Mouse (Mus musculus): ENCODE measurements at regions not wholly inside any gene's neighbourhood (a gene's known extent, or its start where the extent isn't known, plus 50 kb on each side); places are given as distances from the start of the nearest gene placed in this dataset.

- Histone ChIP-seq H3K4me2 (replicated peaks; ENCODE audit: low read depth, low read length) (no peak overlapping the region), H3K9me3 (ENCODE audit: control insufficient read depth, low read depth, low read length) (no peaks in the 10 kb centered on the region), H3K4me1 (ENCODE audit: control insufficient read depth, insufficient read depth, low read length) (no peaks in the 10 kb centered on the region), H3K27ac (ENCODE audit: low read length) (no peak overlapping the region), H3K4me3 (ENCODE audit: low read depth, low read length) (no peak overlapping the region), H3K36me3 (ENCODE audit: control insufficient read depth, insufficient read depth, low read length) (no peaks in the 10 kb centered on the region), H3K9ac (replicated peaks; ENCODE audit: low read depth, low read length) (no peak overlapping the region), H3K27me3 (ENCODE audit: control insufficient read depth, insufficient read depth, low read length) (no peaks in the 10 kb centered on the region)
- ATAC-seq (ENCODE audit: insufficient number of reproducible peaks, insufficient read depth, low FRiP score, low read depth), result no peak
- WGBS, result 48% methylated on average over 1 of the region's 1 CpGs
Measured at GRCm38 (mm10) chr15:11533616-11534015, 134.2 kb upstream of the Tars start.

- WGBS, result 41% methylated on average over 10 of the region's 10 CpGs
Measured at GRCm38 (mm10) chr15:11533002-11533610, 133.6 kb upstream of the Tars start.

DNA sequence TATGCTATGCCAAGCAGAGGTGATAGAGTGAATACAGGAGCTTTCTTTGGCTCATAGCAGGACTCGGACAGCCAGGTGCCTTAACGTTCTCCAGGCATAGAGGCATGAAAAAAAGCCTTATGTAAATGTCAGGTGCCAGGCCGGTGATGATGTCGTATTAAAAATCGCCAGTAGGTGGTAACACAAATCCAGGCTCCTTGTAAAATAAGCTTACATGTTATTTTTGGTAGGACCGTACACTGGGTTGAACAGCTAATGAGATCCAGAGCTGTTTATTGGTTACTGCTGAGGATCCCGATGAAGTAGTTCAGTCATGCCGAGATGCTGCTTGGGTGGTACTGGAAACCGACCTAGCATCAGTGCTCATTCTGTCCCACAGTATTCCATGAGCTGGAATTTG is 133.1 kb upstream of the Tars start:
- H3K36me3 ChIP-seq (ENCODE audit: control insufficient read depth, insufficient read depth, low read length), result no peaks in the 10 kb centered on the region
- ATAC-seq (ENCODE audit: insufficient number of reproducible peaks, insufficient read depth, low FRiP score, low read depth), result no peak
- no peaks in the 10 kb centered on the region for H3K27me3 ChIP-seq (ENCODE audit: control insufficient read depth, insufficient read depth, low read length)
- no peaks in the 10 kb centered on the region for H3K4me1 ChIP-seq (ENCODE audit: control insufficient read depth, insufficient read depth, low read length)
- H3K4me2 ChIP-seq (replicated peaks; ENCODE audit: low read depth, low read length), result no peak overlapping the region
- H3K27ac ChIP-seq (ENCODE audit: low read length), result no peak overlapping the region
- WGBS, result 59% methylated on average over 9 of the region's 9 CpGs
- no peaks in the 10 kb centered on the region for H3K9me3 ChIP-seq (ENCODE audit: control insufficient read depth, low read depth, low read length)
- H3K9ac ChIP-seq (replicated peaks; ENCODE audit: low read depth, low read length), result no peak overlapping the region
- no peak overlapping the region for H3K4me3 ChIP-seq (ENCODE audit: low read depth, low read length)

More at GRCm38 (mm10) chr15:11533002-11533610, 133.6 kb upstream of the Tars start:
- H3K9ac ChIP-seq (replicated peaks; ENCODE audit: low read depth, low read length), result no peak overlapping the region
- no peaks in the 10 kb centered on the region for H3K27me3 ChIP-seq (ENCODE audit: control insufficient read depth, insufficient read depth, low read length)
- H3K9me3 ChIP-seq (ENCODE audit: control insufficient read depth, low read depth, low read length), result no peaks in the 10 kb centered on the region
- no peak overlapping the region for H3K4me3 ChIP-seq (ENCODE audit: low read depth, low read length)
- no peaks in the 10 kb centered on the region for H3K36me3 ChIP-seq (ENCODE audit: control insufficient read depth, insufficient read depth, low read length)
- ATAC-seq (ENCODE audit: insufficient number of reproducible peaks, insufficient read depth, low FRiP score, low read depth), result no peak
- H3K4me1 ChIP-seq (ENCODE audit: control insufficient read depth, insufficient read depth, low read length), result no peaks in the 10 kb centered on the region
- no peak overlapping the region for H3K4me2 ChIP-seq (replicated peaks; ENCODE audit: low read depth, low read length)
- H3K27ac ChIP-seq (ENCODE audit: low read length), result no peak overlapping the region

GRCm38 (mm10) chr15:11529819-11530810 is 130.7 kb upstream of the Tars start:
- H3K4me1 ChIP-seq (ENCODE audit: control insufficient read depth, insufficient read depth, low read length), result no peaks in the 10 kb centered on the region
- H3K27me3 ChIP-seq (ENCODE audit: control insufficient read depth, insufficient read depth, low read length), result no peaks in the 10 kb centered on the region
- H3K27ac ChIP-seq (ENCODE audit: low read length), result no peak overlapping the region
- no peak for ATAC-seq (ENCODE audit: insufficient number of reproducible peaks, insufficient read depth, low FRiP score, low read depth)
- no peaks in the 10 kb centered on the region for H3K36me3 ChIP-seq (ENCODE audit: control insufficient read depth, insufficient read depth, low read length)
- no peak overlapping the region for H3K4me2 ChIP-seq (replicated peaks; ENCODE audit: low read depth, low read length)
- no peak overlapping the region for H3K4me3 ChIP-seq (ENCODE audit: low read depth, low read length)
- WGBS, result 50% methylated on average over 8 of the region's 8 CpGs
- no peaks in the 10 kb centered on the region for H3K9me3 ChIP-seq (ENCODE audit: control insufficient read depth, low read depth, low read length)
- H3K9ac ChIP-seq (replicated peaks; ENCODE audit: low read depth, low read length), result no peak overlapping the region

- Histone ChIP-seq H3K9me3 (ENCODE audit: control insufficient read depth, low read depth, low read length) (no peaks in the 10 kb centered on the region), H3K9ac (replicated peaks; ENCODE audit: low read depth, low read length) (no peak overlapping the region), H3K4me3 (ENCODE audit: low read depth, low read length) (no peak overlapping the region), H3K27ac (ENCODE audit: low read length) (no peak overlapping the region), H3K4me2 (replicated peaks; ENCODE audit: low read depth, low read length) (no peak overlapping the region), H3K36me3 (ENCODE audit: control insufficient read depth, insufficient read depth, low read length) (no peaks in the 10 kb centered on the region), H3K27me3 (ENCODE audit: control insufficient read depth, insufficient read depth, low read length) (no peaks in the 10 kb centered on the region), H3K4me1 (ENCODE audit: control insufficient read depth, insufficient read depth, low read length) (no peaks in the 10 kb centered on the region)
- WGBS, result 79% methylated on average over 5 of the region's 5 CpGs
- ATAC-seq (ENCODE audit: insufficient number of reproducible peaks, insufficient read depth, low FRiP score, low read depth), result no peak
Measured at GRCm38 (mm10) chr15:11524337-11525106, 125.1 kb upstream of the Tars start.

GRCm38 (mm10) chr15:11518565-11518964 is 119.1 kb upstream of the Tars start:
- no peak for ATAC-seq (ENCODE audit: insufficient number of reproducible peaks, insufficient read depth, low FRiP score, low read depth)
- Histone ChIP-seq H3K27me3 (ENCODE audit: control insufficient read depth, insufficient read depth, low read length) (no peaks in the 10 kb centered on the region), H3K4me1 (ENCODE audit: control insufficient read depth, insufficient read depth, low read length) (no peaks in the 10 kb centered on the region), H3K4me2 (replicated peaks; ENCODE audit: low read depth, low read length) (no peak overlapping the region), H3K9ac (replicated peaks; ENCODE audit: low read depth, low read length) (no peak overlapping the region), H3K9me3 (ENCODE audit: control insufficient read depth, low read depth, low read length) (no peaks in the 10 kb centered on the region), H3K4me3 (ENCODE audit: low read depth, low read length) (no peak overlapping the region), H3K36me3 (ENCODE audit: control insufficient read depth, insufficient read depth, low read length) (no peaks in the 10 kb centered on the region), H3K27ac (ENCODE audit: low read length) (no peak overlapping the region)

DNA sequence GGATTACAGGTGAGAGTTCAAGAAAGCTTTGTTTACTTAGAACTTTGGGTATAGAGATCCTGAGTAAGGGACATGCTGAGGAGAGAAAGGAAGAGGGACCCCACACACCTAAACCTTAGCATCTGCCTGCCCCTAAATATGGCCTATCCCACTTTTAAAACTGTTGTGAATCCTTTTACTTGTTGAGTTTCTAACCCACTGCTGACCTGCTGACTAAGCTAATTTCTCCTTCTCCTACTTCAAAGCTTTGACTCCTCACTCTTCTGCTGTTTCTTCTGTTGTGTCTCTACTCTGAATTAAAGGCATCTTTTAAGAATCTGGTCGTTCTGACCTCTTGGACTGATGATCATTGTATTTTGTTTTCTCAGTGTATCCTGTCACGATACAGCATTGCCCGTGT is 118.4 kb upstream of the Tars start:
- WGBS, result 77% methylated on average over 3 of the region's 3 CpGs
- H3K4me3 ChIP-seq (ENCODE audit: low read depth, low read length), result no peak overlapping the region

GRCm38 (mm10) chr15:11505076-11505639 is 105.7 kb upstream of the Tars start:
- Histone ChIP-seq H3K4me1 (ENCODE audit: control insufficient read depth, insufficient read depth, low read length) (no peaks in the 10 kb centered on the region), H3K27ac (ENCODE audit: low read length) (no peak overlapping the region), H3K36me3 (ENCODE audit: control insufficient read depth, insufficient read depth, low read length) (no peaks in the 10 kb centered on the region), H3K9me3 (ENCODE audit: control insufficient read depth, low read depth, low read length) (no peaks in the 10 kb centered on the region), H3K9ac (replicated peaks; ENCODE audit: low read depth, low read length) (no peak overlapping the region), H3K27me3 (ENCODE audit: control insufficient read depth, insufficient read depth, low read length) (no peaks in the 10 kb centered on the region), H3K4me3 (ENCODE audit: low read depth, low read length) (no peak overlapping the region), H3K4me2 (replicated peaks; ENCODE audit: low read depth, low read length) (no peak overlapping the region)
- 27% methylated on average over 4 of the region's 4 CpGs for WGBS
- ATAC-seq (ENCODE audit: insufficient number of reproducible peaks, insufficient read depth, low FRiP score, low read depth), result no peak

More for the DNA sequence above, 118.4 kb upstream of the Tars start:
- Histone ChIP-seq H3K9ac (replicated peaks; ENCODE audit: low read depth, low read length) (no peak overlapping the region), H3K36me3 (ENCODE audit: control insufficient read depth, insufficient read depth, low read length) (no peaks in the 10 kb centered on the region), H3K4me1 (ENCODE audit: control insufficient read depth, insufficient read depth, low read length) (no peaks in the 10 kb centered on the region), H3K27me3 (ENCODE audit: control insufficient read depth, insufficient read depth, low read length) (no peaks in the 10 kb centered on the region), H3K9me3 (ENCODE audit: control insufficient read depth, low read depth, low read length) (no peaks in the 10 kb centered on the region), H3K27ac (ENCODE audit: low read length) (no peak overlapping the region), H3K4me2 (replicated peaks; ENCODE audit: low read depth, low read length) (no peak overlapping the region)
- no peak for ATAC-seq (ENCODE audit: insufficient number of reproducible peaks, insufficient read depth, low FRiP score, low read depth)
